25 mouse cellular contexts compared by ENCODE assay signal in the genomic region with DNA sequence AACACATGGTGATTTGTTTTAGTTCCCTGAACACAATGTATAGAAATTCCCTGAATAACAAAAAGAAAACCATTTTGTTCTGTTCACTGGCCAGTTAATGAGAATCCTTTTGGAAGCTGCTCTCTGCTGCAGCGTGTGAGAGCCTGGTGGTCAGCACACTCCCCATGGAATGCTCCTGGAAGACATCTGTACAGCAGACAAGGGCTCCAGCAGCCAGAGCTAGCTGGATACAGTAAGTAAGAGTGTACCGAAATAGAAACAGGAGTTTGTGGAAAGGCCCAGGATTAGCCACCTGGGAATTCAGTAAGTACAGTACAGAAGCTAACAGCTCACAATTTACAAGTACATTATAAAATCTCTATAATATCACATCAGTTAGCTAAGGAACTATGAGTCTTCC. TPM values are rescaled to one million over a fixed set of nuclear protein-coding genes. Genes with fewer than 3 reads are reported as not detected.
DNase-seq lines count a peak whose midpoint lies in the region; ATAC-seq and TF ChIP-seq lines count a peak whose summit lies in the region.
"Had no signal": no experiment of that assay in that cellular context is flagged by ENCODE, and none has a peak within 500 bp of the region (broad histone marks: within the 10 kb centered on the region; RNA-seq: fewer than 3 reads in every experiment).

No protein-coding gene starts in this region.

- no peaks in the 10 kb centered on the region for H3K9me3 ChIP-seq in embryonic facial prominence, embryonic 14.5 days (ENCODE audit: control insufficient read depth, low read length)
- H3K9me3 ChIP-seq in embryonic facial prominence, embryonic 10.5 days = no peaks in the 10 kb centered on the region
- no peaks in the 10 kb centered on the region for H3K9me3 ChIP-seq in heart, embryonic 13.5 days
- no peaks in the 10 kb centered on the region for H3K9me3 ChIP-seq in heart, embryonic 11.5 days (replicated peaks; ENCODE audit: control insufficient read depth, low read length)
- no peaks in the 10 kb centered on the region for H3K9me3 ChIP-seq in heart, postnatal 0 days (replicated peaks; ENCODE audit: control insufficient read depth, low read length)
- H3K9me3 ChIP-seq: embryonic facial prominence, embryonic 15.5 days had no signal

- no peak overlapping the region for H3K4me3 ChIP-seq in embryonic facial prominence, embryonic 14.5 days (ENCODE audit: low read depth, low read length)
- H3K4me3 ChIP-seq in embryonic facial prominence, embryonic 10.5 days = no peak overlapping the region
- no peak overlapping the region for H3K4me3 ChIP-seq in heart, embryonic 13.5 days
- H3K4me3 ChIP-seq in heart, embryonic 11.5 days (ENCODE audit: low read depth, low read length) = no peak overlapping the region
- no peak overlapping the region for H3K4me3 ChIP-seq in heart, postnatal 0 days (ENCODE audit: low read depth, low read length)
- H3K4me3 ChIP-seq: embryonic facial prominence, embryonic 15.5 days; gastrocnemius, adult 2 months had no signal

- no peak overlapping the region for H3K27ac ChIP-seq in embryonic facial prominence, embryonic 14.5 days (replicated peaks; ENCODE audit: low read depth, low read length)
- no peak overlapping the region for H3K27ac ChIP-seq in embryonic facial prominence, embryonic 10.5 days (replicated peaks)
- H3K27ac ChIP-seq in heart, embryonic 13.5 days (replicated peaks) = peak overlapping the region; percentile 56
- H3K27ac ChIP-seq in heart, embryonic 11.5 days (ENCODE audit: low read depth, low read length) = no peak overlapping the region
- peak overlapping the region; percentile 32; the same call in 1 of the 2 replicates for H3K27ac ChIP-seq in heart, postnatal 0 days (ENCODE audit: low read depth)
- H3K27ac ChIP-seq: embryonic facial prominence, embryonic 15.5 days; gastrocnemius, adult 2 months; hindbrain, embryonic 14.5 days; hindbrain, postnatal 0 days had no signal

- 68% methylated on average over 2 of the region's 2 CpGs for WGBS in embryonic facial prominence, embryonic 14.5 days
- WGBS in embryonic facial prominence, embryonic 10.5 days = 86% methylated on average over 2 of the region's 2 CpGs
- 35% methylated on average over 2 of the region's 2 CpGs for WGBS in heart, embryonic 13.5 days
- 51% methylated on average over 2 of the region's 2 CpGs for WGBS in heart, embryonic 11.5 days (ENCODE audit: insufficient replicate concordance)
- WGBS in heart, postnatal 0 days = 36% methylated on average over 2 of the region's 2 CpGs

- ATAC-seq in embryonic facial prominence, embryonic 14.5 days (ENCODE audit: low read depth) = no peak
- no peak; the same call in 1 of the 2 replicates for ATAC-seq in heart, embryonic 13.5 days (ENCODE audit: extremely low read depth, insufficient number of reproducible peaks, low FRiP score, low TSS enrichment)
- ATAC-seq in heart, embryonic 11.5 days (replicated peaks; ENCODE audit: insufficient number of reproducible peaks, low FRiP score, low TSS enrichment) = no peak
- ATAC-seq in heart, postnatal 0 days (ENCODE audit: insufficient read depth, low read depth) = peak; percentile 58; the same call in 1 of the 2 replicates
- ATAC-seq: activated CD4-positive, CD25-positive, alpha-beta regulatory T cell, adult 4 months; forebrain, embryonic 14.5 days; forebrain, postnatal 0 days; hindbrain, postnatal 0 days; inflammation-experienced regulatory T-cells, adult 6 months; intestine, embryonic 16.5 days had no signal

- DNase-seq in embryonic facial prominence, embryonic 14.5 days (ENCODE audit: low spot score) = peak; percentile 14
- DNase-seq in embryonic facial prominence, embryonic 10.5 days (ENCODE audit: low spot score) = no peak
- DNase-seq in heart, postnatal 0 days (ENCODE audit: low spot score) = peak; percentile 36
- no peak for DNase-seq in heart, postnatal 4 days
- DNase-seq: adrenal gland, adult 8-10 months; adrenal gland, postnatal 25 days; cerebellum, adult 11-12 months; cerebellum, adult 8-10 months; cerebellum, postnatal 10 days; cerebellum, postnatal 36 days; embryo, embryonic 11 days; forebrain, postnatal 0 days; gastrocnemius, adult 2 months; gastrocnemius, postnatal 14 days; kidney, adult 18-20 months; kidney, adult 9 months had no signal

- H3K9ac ChIP-seq in embryonic facial prominence, embryonic 14.5 days (ENCODE audit: low read depth, low read length) = no peak overlapping the region
- no peak overlapping the region for H3K9ac ChIP-seq in heart, embryonic 13.5 days
- H3K9ac ChIP-seq in heart, embryonic 11.5 days (ENCODE audit: low read depth, low read length) = no peak overlapping the region
- H3K9ac ChIP-seq in heart, postnatal 0 days (replicated peaks; ENCODE audit: low read depth, low read length) = no peak overlapping the region
- H3K9ac ChIP-seq: embryonic facial prominence, embryonic 15.5 days; forebrain, postnatal 0 days; hindbrain, embryonic 14.5 days had no signal

- H3K4me2 ChIP-seq in embryonic facial prominence, embryonic 14.5 days (ENCODE audit: low read depth, low read length) = no peak overlapping the region
- no peak overlapping the region for H3K4me2 ChIP-seq in heart, embryonic 13.5 days
- H3K4me2 ChIP-seq in heart, embryonic 11.5 days = no peak overlapping the region
- no peak overlapping the region for H3K4me2 ChIP-seq in heart, postnatal 0 days (ENCODE audit: low read depth, low read length)
- H3K4me2 ChIP-seq: embryonic facial prominence, embryonic 15.5 days; hindbrain, embryonic 14.5 days had no signal

- no peaks in the 10 kb centered on the region for H3K27me3 ChIP-seq in embryonic facial prominence, embryonic 14.5 days (replicated peaks; ENCODE audit: control insufficient read depth, insufficient read depth, low read length)
- no peaks in the 10 kb centered on the region for H3K27me3 ChIP-seq in embryonic facial prominence, embryonic 10.5 days (replicated peaks; ENCODE audit: low read depth, poor library complexity, severe bottlenecking)
- no peaks in the 10 kb centered on the region for H3K27me3 ChIP-seq in heart, embryonic 13.5 days (replicated peaks)
- H3K27me3 ChIP-seq in heart, embryonic 11.5 days (ENCODE audit: control insufficient read depth, insufficient read depth, low read length) = no peaks in the 10 kb centered on the region
- H3K27me3 ChIP-seq in heart, postnatal 0 days (ENCODE audit: control insufficient read depth, insufficient read depth, low read length) = no peaks in the 10 kb centered on the region
- H3K27me3 ChIP-seq: embryonic facial prominence, embryonic 15.5 days had no signal

- peaks cover 76% of the 10 kb centered on the region for H3K36me3 ChIP-seq in embryonic facial prominence, embryonic 14.5 days (ENCODE audit: control insufficient read depth, insufficient read depth, low read length)
- peaks cover 49% of the 10 kb centered on the region for H3K36me3 ChIP-seq in embryonic facial prominence, embryonic 10.5 days (replicated peaks)
- H3K36me3 ChIP-seq in heart, embryonic 13.5 days = peaks cover 55% of the 10 kb centered on the region
- H3K36me3 ChIP-seq in heart, embryonic 11.5 days (ENCODE audit: control insufficient read depth, insufficient read depth, low read length) = peaks cover 8% of the 10 kb centered on the region
- peaks cover 49% of the 10 kb centered on the region for H3K36me3 ChIP-seq in heart, postnatal 0 days (replicated peaks; ENCODE audit: control insufficient read depth, insufficient read depth, low read length)

- TF ChIP-seq EP300 in heart, postnatal 0 days (IDR thresholded peaks at IDR 0.05; ENCODE audit: low read depth) = no peak

- no peaks in the 10 kb centered on the region for H3K4me1 ChIP-seq in embryonic facial prominence, embryonic 14.5 days (ENCODE audit: control insufficient read depth, insufficient read depth, low read length)
- H3K4me1 ChIP-seq in embryonic facial prominence, embryonic 10.5 days = no peaks in the 10 kb centered on the region
- peaks cover 11% of the 10 kb centered on the region for H3K4me1 ChIP-seq in heart, embryonic 13.5 days
- no peaks in the 10 kb centered on the region for H3K4me1 ChIP-seq in heart, embryonic 11.5 days (ENCODE audit: control insufficient read depth, insufficient read depth, low read length)
- no peaks in the 10 kb centered on the region for H3K4me1 ChIP-seq in heart, postnatal 0 days (ENCODE audit: control insufficient read depth, insufficient read depth)
- H3K4me1 ChIP-seq: embryonic facial prominence, embryonic 15.5 days had no signal

- TF ChIP-seq CTCF in heart, postnatal 0 days (IDR thresholded peaks at IDR 0.05; ENCODE audit: low read depth) = no peak

RNA-seq across cellular contexts. Expression of a gene that starts 20.1 kb away (rescaled TPM):
- polyA plus RNA-seq in embryonic facial prominence, embryonic 14.5 days (2014; fragmentation: Nextera tagmentation; extraction: Ambion mirVana) = 19.1 and 21.2 TPM in 2 replicates
- 14.5 and 16.3 TPM in 2 replicates for polyA plus RNA-seq in embryonic facial prominence, embryonic 10.5 days (2016; fragmentation: Nextera tagmentation; extraction: Ambion mirVana)
- 8.4 and 9.8 TPM in 2 replicates for polyA plus RNA-seq in heart, embryonic 13.5 days (2015; fragmentation: Nextera tagmentation; extraction: Ambion mirVana)
- polyA plus RNA-seq in heart, embryonic 11.5 days (2014; fragmentation: Nextera tagmentation; extraction: Ambion mirVana) = 10.3 and 12.2 TPM in 2 replicates
- total RNA-seq in heart, postnatal 0 days (2014; rRNA removed; ENCODE audit: low replicate concordance) = 13.4 and 16.2 TPM in 2 replicates
- polyA plus RNA-seq in heart, postnatal 0 days (2015; fragmentation: Nextera tagmentation; extraction: Ambion mirVana) = 5.2 and 5.9 TPM in 2 replicates
- total RNA-seq in heart, postnatal 4 days (2021) = 10 to 100 TPM; 15.9 to 17.3 TPM

Comparison
In these comparisons a context has a peak if more than half of its experiments do, and no peak if none do; other contexts are left out.
1. DNase-seq: peak in embryonic facial prominence, embryonic 14.5 days (single experiment) and heart, postnatal 0 days (single experiment); none in embryonic facial prominence, embryonic 10.5 days (single experiment) and heart, postnatal 4 days (single experiment).
2. H3K27ac ChIP-seq: peak in heart, embryonic 13.5 days (single experiment) and heart, postnatal 0 days (single experiment); none in embryonic facial prominence, embryonic 14.5 days (single experiment), embryonic facial prominence, embryonic 10.5 days (single experiment) and heart, embryonic 11.5 days (single experiment).